In genomic region chr8:120232913-120233312, GRCm38 (mm10) we compare ENCODE assay signal across 10 mouse cellular contexts. TPM values are rescaled to one million over a fixed set of nuclear protein-coding genes. Genes with fewer than 3 reads are reported as not detected.
DNase-seq lines count a peak whose midpoint lies in the region; ATAC-seq and TF ChIP-seq lines count a peak whose summit lies in the region.
"Had no signal": no experiment of that assay in that cellular context is flagged by ENCODE, and none has a peak within 500 bp of the region (broad histone marks: within the 10 kb centered on the region; RNA-seq: fewer than 3 reads in every experiment).

No protein-coding gene starts in this region.

- peak overlapping the region; percentile 99 for H3K4me2 ChIP-seq in heart, embryonic 15.5 days
- H3K4me2 ChIP-seq in limb, embryonic 11.5 days (ENCODE audit: low read depth, severe bottlenecking) = peak overlapping the region; percentile 99

- peak overlapping the region; percentile 1; the same call in 1 of the 2 replicates for H3K4me3 ChIP-seq in liver, adult 2 months (ENCODE audit: insufficient read depth, low read depth, low read length)
- peak overlapping the region; percentile 20; the same call in 1 of the 2 replicates for H3K4me3 ChIP-seq in heart, embryonic 15.5 days
- H3K4me3 ChIP-seq in limb, embryonic 11.5 days (ENCODE audit: low read depth, low read length) = peak overlapping the region; percentile 67
- peak overlapping the region; percentile 39 for H3K4me3 ChIP-seq in olfactory bulb, adult 2 months (ENCODE audit: insufficient read depth, low read depth, low read length)

- no peak for TF ChIP-seq POLR2A in liver, adult 2 months (IDR thresholded peaks at IDR 0.05; ENCODE audit: extremely low read depth, insufficient read depth, low read length)
- TF ChIP-seq POLR2A in olfactory bulb, adult 2 months (IDR thresholded peaks at IDR 0.05; ENCODE audit: insufficient read depth, low read depth, low read length) = no peak

- no peaks in the 10 kb centered on the region for H3K36me3 ChIP-seq in liver, adult 2 months (ENCODE audit: control insufficient read depth, insufficient read depth, low read length)
- H3K36me3 ChIP-seq in heart, embryonic 15.5 days = no peaks in the 10 kb centered on the region
- peaks cover 5% of the 10 kb centered on the region for H3K36me3 ChIP-seq in limb, embryonic 11.5 days (ENCODE audit: control insufficient read depth, insufficient read depth, low read length)

- WGBS in liver, adult 2 months = 11% methylated on average over 13 of the region's 13 CpGs
- WGBS in heart, embryonic 15.5 days = 47% methylated on average over 13 of the region's 13 CpGs
- 34% methylated on average over 13 of the region's 13 CpGs for WGBS in limb, embryonic 11.5 days
- WGBS in olfactory bulb, adult 2 months = 30% methylated on average over 13 of the region's 13 CpGs

- peaks cover 4% of the 10 kb centered on the region; the same call in 1 of the 2 replicates for H3K79me2 ChIP-seq in liver, adult 2 months (ENCODE audit: control insufficient read depth, insufficient read depth, low read length)

- DNase-seq in liver, adult 2 months (ENCODE audit: extremely low read depth, low read depth, low spot score) = peak; percentile 46
- DNase-seq in liver = no peak
- DNase-seq in limb, embryonic 11.5 days (ENCODE audit: low spot score) = no peak
- no peak for DNase-seq in cerebellum, adult 9-10 months
- no peak for DNase-seq in thymus, postnatal 36 days

- ATAC-seq in heart, embryonic 15.5 days (replicated peaks; ENCODE audit: insufficient number of reproducible peaks, insufficient read depth, low FRiP score, low read depth) = no peak
- ATAC-seq in limb, embryonic 11.5 days (ENCODE audit: insufficient number of reproducible peaks, low FRiP score, low TSS enrichment, low read depth) = no peak
- ATAC-seq in megakaryocyte-erythroid progenitor cell, adult 5-6 weeks (replicated peaks; ENCODE audit: low FRiP score, low TSS enrichment, poor library complexity, severe bottlenecking) = no peak

- peaks cover 4% of the 10 kb centered on the region for H3K27me3 ChIP-seq in liver, adult 2 months (ENCODE audit: control insufficient read depth, insufficient read depth, low read length)
- H3K27me3 ChIP-seq in heart, embryonic 15.5 days = peaks cover 34% of the 10 kb centered on the region
- no peaks in the 10 kb centered on the region for H3K27me3 ChIP-seq in limb, embryonic 11.5 days (ENCODE audit: control insufficient read depth, insufficient read depth, low read length)

- no peak overlapping the region for H3K27ac ChIP-seq in liver, adult 2 months (replicated peaks; ENCODE audit: insufficient read depth, low read depth, low read length)
- no peak overlapping the region for H3K27ac ChIP-seq in heart, embryonic 15.5 days
- H3K27ac ChIP-seq in limb, embryonic 11.5 days (replicated peaks; ENCODE audit: low read depth, low read length) = no peak overlapping the region
- peak overlapping the region; percentile 12; the same call in 1 of the 2 replicates for H3K27ac ChIP-seq in olfactory bulb, adult 2 months (ENCODE audit: insufficient read depth, low read depth, low read length)

- H3K9me3 ChIP-seq in heart, embryonic 15.5 days (replicated peaks) = no peaks in the 10 kb centered on the region
- no peaks in the 10 kb centered on the region for H3K9me3 ChIP-seq in limb, embryonic 11.5 days (ENCODE audit: control insufficient read depth, low read length)

- 0 out of 2 replicates have a peak, but pooled peaks cover 4% of the 10 kb centered on the region for H3K4me1 ChIP-seq in liver, adult 2 months (ENCODE audit: control insufficient read depth, insufficient read depth, low read length)
- H3K4me1 ChIP-seq in heart, embryonic 15.5 days (replicated peaks) = peaks cover 61% of the 10 kb centered on the region
- peaks cover 59% of the 10 kb centered on the region for H3K4me1 ChIP-seq in limb, embryonic 11.5 days (ENCODE audit: control insufficient read depth, insufficient read depth, low read length)
- H3K4me1 ChIP-seq in olfactory bulb, adult 2 months (ENCODE audit: control insufficient read depth, insufficient read depth, low read length) = peaks cover 63% of the 10 kb centered on the region

- H3K9ac ChIP-seq in liver, adult 2 months (ENCODE audit: low read depth, low read length) = no peak overlapping the region
- H3K9ac ChIP-seq in heart, embryonic 15.5 days = no peak overlapping the region; the same call in 1 of the 2 replicates
- peak overlapping the region; percentile 43 for H3K9ac ChIP-seq in limb, embryonic 11.5 days (ENCODE audit: low read length)

- TF ChIP-seq CTCF in liver, adult 2 months (IDR thresholded peaks at IDR 0.05; ENCODE audit: low read depth, low read length) = no peak
- no peak for TF ChIP-seq CTCF in olfactory bulb, adult 2 months (IDR thresholded peaks at IDR 0.05; ENCODE audit: insufficient read depth, low read depth, low read length)

RNA-seq across cellular contexts. Expression of gene Gse1, which starts 4.7 kb away (rescaled TPM):
- total RNA-seq in liver, adult 2 months (2014; rRNA removed) = 2.6 and 3.6 TPM in 2 replicates
- polyA plus RNA-seq in liver, adult 2 months (2012; rRNA removed) = 8.5 and 10.0 TPM in 2 replicates
- 8.9 and 10.8 TPM in 2 replicates for polyA plus RNA-seq in heart, embryonic 15.5 days (2015; fragmentation: Nextera tagmentation; extraction: Ambion mirVana)
- 6.6 and 8.2 TPM in 2 replicates for polyA plus RNA-seq in limb, embryonic 11.5 days (2014; fragmentation: Nextera tagmentation; extraction: Ambion mirVana)
- 42.5 and 91.1 TPM in 2 replicates for polyA plus RNA-seq in olfactory bulb, adult 2 months (2012; ENCODE audit: insufficient read depth, insufficient read length, low replicate concordance, missing spikeins)
- total RNA-seq in megakaryocyte-erythroid progenitor cell, adult 5-6 weeks (2014; fragmentation: Nextera tagmentation) = 80.6 and 84.3 TPM in 2 replicates
- total RNA-seq in megakaryocyte-erythroid progenitor cell, adult 5-6 weeks (2017) = 21.8 and 27.2 TPM in 2 replicates

RNA-seq across cellular contexts. Expression of gene Fam92b, which starts 55.6 kb away (rescaled TPM):
- not detected in 2 replicates for total RNA-seq in liver, adult 2 months (2014; rRNA removed)
- polyA plus RNA-seq in liver, adult 2 months (2012; rRNA removed) = not detected in 2 replicates
- 0.36 and 0.38 TPM in 2 replicates for polyA plus RNA-seq in heart, embryonic 15.5 days (2015; fragmentation: Nextera tagmentation; extraction: Ambion mirVana)
- polyA plus RNA-seq in limb, embryonic 11.5 days (2014; fragmentation: Nextera tagmentation; extraction: Ambion mirVana) = 0.16 and 0.27 TPM in 2 replicates
- polyA plus RNA-seq in olfactory bulb, adult 2 months (2012; ENCODE audit: insufficient read depth, insufficient read length, low replicate concordance, missing spikeins) = not detected in 2 replicates
- total RNA-seq in megakaryocyte-erythroid progenitor cell, adult 5-6 weeks (2014; fragmentation: Nextera tagmentation) = not detected in 2 replicates
- total RNA-seq in megakaryocyte-erythroid progenitor cell, adult 5-6 weeks (2017) = not detected in 2 replicates
- total RNA-seq: MEL; neutrophil, adult 5-6 weeks had no signal

Comparison
In these comparisons a context has a peak if more than half of its experiments do, and no peak if none do; other contexts are left out.
1. H3K4me3 ChIP-seq: peak in every context shown above with its lines; median percentile 67 in limb, embryonic 11.5 days; 39 in olfactory bulb, adult 2 months; 20 in heart, embryonic 15.5 days; 1 in liver, adult 2 months.